Mouse (Mus musculus) embryonic fibroblast, embryonic 13.5 days (primary cell): ENCODE measurements around the gene Ntrk3. TPM values are rescaled to one million over a fixed set of nuclear protein-coding genes. Genes with fewer than 3 reads are reported as not detected.

Source experiments
- H3K27ac ChIP-seq: 2 replicates; pipeline ENCODE4 v1.5.1; 2012; ENCODE audit warnings: low read length, control low read depth, inconsistent platforms; ENCODE audit not compliant: insufficient read depth
- H3K4me1 ChIP-seq: 2 replicates; pipeline ENCODE4 v1.6.1; 2011; ENCODE audit warnings: low read length; ENCODE audit not compliant: control insufficient read depth, insufficient read depth
- H3K4me3 ChIP-seq: 2 replicates; pipeline ENCODE4 v1.5.1; 2011; ENCODE audit warnings: mild to moderate bottlenecking, control low read depth, low read length; ENCODE audit not compliant: insufficient read depth
- CTCF ChIP-seq: IDR thresholded peaks from 2 replicates; pipeline ENCODE4 v1.5.1; 2011; ENCODE audit warnings: mild to moderate bottlenecking, control low read depth, low read length, moderate library complexity, borderline replicate concordance; ENCODE audit not compliant: insufficient read depth
- POLR2A ChIP-seq: IDR thresholded peaks from 2 replicates; pipeline ENCODE4 v1.6.1; 2011; ENCODE audit warnings: low read depth, mild to moderate bottlenecking, control low read depth, low read length, moderate library complexity
- polyA plus RNA-seq: library from polyadenylated mRNA; stranded (reverse); fragments of >200 nt; gene quantifications from 2 replicates; pipeline ENCODE4 v1.2.4, GENCODE M21; 2011; ENCODE audit warnings: low read depth; ENCODE audit not compliant: missing spikeins, insufficient read length

Ntrk3 gene
- polyA plus RNA-seq, 1 experiment = 6.0 TPM

DNA sequence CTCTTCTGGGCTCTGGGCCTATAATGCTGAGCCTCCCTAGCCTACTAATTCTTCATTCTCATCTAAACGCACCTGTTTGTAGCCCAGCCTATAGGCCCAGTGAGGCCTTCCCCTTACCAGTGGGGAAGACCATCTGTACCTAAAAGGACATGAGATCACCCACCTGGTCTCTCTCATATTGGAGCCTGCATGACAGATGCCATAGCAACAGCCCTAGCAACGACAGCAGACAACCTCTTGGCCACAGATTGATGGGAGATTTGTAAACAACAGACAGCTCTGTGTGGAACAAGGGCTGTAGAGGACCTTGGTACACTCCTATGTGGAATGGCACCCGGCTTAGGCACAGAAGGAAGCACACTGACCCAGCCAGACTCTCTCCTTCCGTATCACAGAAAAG lies 195.3 kb downstream of the Ntrk3 start:
- TF ChIP-seq CTCF = no peak
- TF ChIP-seq POLR2A = no peak
- Histone ChIP-seq H3K4me3 (no peak overlapping the region), H3K27ac (no peak overlapping the region), H3K4me1 (no peaks in the 10 kb centered on the region)

DNA sequence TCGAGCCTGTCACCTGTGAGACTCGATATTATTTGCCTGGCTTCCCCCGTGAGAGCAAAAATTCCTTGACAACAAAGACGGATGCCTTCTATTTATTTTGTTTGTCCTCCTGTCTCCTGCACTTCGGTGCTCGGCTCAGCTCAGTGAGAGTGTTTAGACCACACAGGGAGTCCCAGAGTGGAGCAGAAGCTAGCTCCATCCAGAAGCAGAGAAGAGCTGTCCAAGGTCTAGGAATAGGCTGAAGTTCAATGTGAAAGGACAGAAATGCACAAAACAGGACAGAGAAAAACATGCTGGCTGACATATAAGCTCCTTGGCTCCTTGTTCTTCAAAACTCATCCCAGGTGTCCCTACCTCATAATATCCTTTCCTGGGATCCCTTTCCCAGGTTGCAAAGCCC lies 207.5 kb downstream of the Ntrk3 start:
- no peak for TF ChIP-seq CTCF
- TF ChIP-seq POLR2A = no peak
- no peaks in the 10 kb centered on the region for H3K4me1 ChIP-seq
- H3K27ac ChIP-seq = no peak overlapping the region

DNA sequence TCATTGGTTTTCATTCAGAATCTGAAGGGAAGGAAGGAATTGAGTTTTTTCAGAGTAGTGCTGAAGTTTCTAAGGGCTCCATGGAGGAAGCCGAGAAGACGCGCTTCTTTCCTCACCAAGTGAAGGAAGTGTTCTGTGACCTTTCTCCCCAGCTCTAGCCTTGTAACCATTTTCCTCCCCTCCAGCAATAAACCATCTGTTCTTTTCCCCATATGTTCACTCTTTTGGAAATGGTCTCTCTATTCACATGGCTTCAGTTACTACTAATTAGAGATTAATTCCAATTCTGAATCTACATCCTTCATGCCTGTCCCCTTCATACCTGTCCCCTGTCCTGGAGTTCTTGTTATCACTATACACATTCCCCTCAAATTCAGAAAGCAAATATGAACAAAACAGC lies 209.8 kb downstream of the Ntrk3 start:
- no peak for TF ChIP-seq POLR2A
- TF ChIP-seq CTCF = no peak
- no peak overlapping the region for H3K4me3 ChIP-seq
- H3K27ac ChIP-seq = no peak overlapping the region
- no peaks in the 10 kb centered on the region for H3K4me1 ChIP-seq

More for the DNA sequence above, 207.5 kb downstream of the Ntrk3 start:
- H3K4me3 ChIP-seq = no peak overlapping the region

DNA sequence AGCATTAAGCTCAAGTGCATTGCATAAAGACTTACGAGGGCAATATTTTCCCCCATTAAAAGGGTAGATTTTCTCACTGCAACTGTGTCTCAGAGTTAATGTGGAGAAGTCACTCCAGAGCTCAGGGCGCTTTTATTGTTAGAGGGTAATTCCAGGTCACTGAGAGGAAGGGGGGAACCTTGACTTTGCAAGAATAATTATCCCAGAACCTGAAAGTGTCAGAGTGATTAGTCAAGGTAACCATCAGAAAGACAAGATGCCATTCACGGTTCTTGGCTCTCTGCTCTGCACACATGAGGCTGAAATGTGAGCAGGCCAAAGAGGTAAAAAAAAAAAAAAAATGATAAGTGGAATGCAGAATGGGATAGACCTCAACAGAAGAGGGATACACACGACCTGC lies 210.2 kb downstream of the Ntrk3 start:
- TF ChIP-seq CTCF (no peak), POLR2A (no peak)
- no peak overlapping the region for H3K4me3 ChIP-seq
- no peaks in the 10 kb centered on the region for H3K4me1 ChIP-seq
- no peak overlapping the region for H3K27ac ChIP-seq

- H3K4me3 ChIP-seq = no peak overlapping the region
- TF ChIP-seq CTCF = no peak
- TF ChIP-seq POLR2A = no peak
- no peaks in the 10 kb centered on the region for H3K4me1 ChIP-seq
- no peak overlapping the region for H3K27ac ChIP-seq
Observed at GRCm38 (mm10) chr7:78520243-78520927, 217.4 kb downstream of the Ntrk3 start.

GRCm38 (mm10) chr7:78519689-78520088 lies 218.1 kb downstream of the Ntrk3 start:
- TF ChIP-seq CTCF (no peak), POLR2A (no peak)
- H3K4me3 ChIP-seq = no peak overlapping the region
- no peak overlapping the region for H3K27ac ChIP-seq
- no peaks in the 10 kb centered on the region for H3K4me1 ChIP-seq

- TF ChIP-seq POLR2A (no peak), CTCF (no peak)
- no peaks in the 10 kb centered on the region for H3K4me1 ChIP-seq
- H3K27ac ChIP-seq = no peak overlapping the region
- no peak overlapping the region for H3K4me3 ChIP-seq
Observed at GRCm38 (mm10) chr7:78518760-78519363, 218.9 kb downstream of the Ntrk3 start.

DNA sequence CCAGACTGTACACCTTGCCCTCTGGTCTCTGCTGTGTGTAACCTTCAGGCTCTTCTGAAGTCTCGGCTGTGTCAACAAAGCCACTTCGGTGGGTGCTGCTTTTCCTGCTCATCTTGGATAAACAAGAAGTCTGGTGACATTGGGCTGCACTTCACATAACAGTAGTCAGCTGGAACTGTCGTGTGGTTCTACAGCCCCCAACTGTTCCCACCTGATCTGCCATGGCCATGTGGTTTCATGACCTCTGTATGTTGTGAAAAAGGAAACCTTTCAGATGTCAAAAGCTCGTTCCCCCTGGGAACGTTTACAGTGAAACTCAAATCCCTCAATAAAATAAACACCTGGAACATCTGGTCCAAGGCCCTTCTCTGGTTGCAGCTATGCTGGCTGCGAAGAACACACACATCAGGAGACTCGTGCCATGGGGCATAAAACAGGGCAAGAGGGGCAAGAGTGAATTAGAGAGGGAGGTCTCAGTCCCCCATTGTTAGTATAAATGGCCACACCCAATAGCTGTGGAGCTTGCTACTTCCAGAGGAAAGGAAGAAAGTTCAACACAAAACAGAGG lies 222.7 kb downstream of the Ntrk3 start:
- H3K4me3 ChIP-seq = no peak overlapping the region
- no peaks in the 10 kb centered on the region for H3K4me1 ChIP-seq
- TF ChIP-seq CTCF (no peak), POLR2A (no peak)
- H3K27ac ChIP-seq = no peak overlapping the region

DNA sequence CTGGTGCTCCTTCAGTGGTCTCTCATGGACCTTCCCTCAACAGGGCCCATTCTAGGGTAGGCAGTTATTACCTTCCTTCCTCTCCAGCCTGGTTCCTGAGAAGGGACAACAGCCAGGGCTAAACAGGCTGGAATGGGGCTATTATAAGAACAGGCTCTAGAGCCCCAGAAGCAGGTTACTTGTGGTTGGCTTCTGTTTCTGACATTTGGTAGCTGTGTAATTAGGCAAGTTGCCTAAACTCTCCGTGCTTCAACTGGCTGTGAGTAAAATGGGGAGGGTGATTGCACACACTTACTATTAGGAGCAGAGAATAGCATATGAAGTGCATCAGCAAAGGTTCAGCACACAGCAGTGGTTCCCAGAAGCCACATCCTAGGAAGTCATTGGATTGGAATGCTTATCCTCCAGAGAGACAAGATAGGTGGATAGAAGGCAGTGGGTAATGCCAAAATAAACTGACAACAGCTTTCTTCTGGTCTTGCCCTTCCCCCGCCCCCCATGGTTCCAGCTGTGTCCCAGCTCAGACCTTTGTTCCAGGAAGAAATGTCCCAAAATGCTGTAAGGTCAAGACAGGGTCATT lies 230.7 kb downstream of the Ntrk3 start:
- H3K27ac ChIP-seq = no peak overlapping the region
- H3K4me1 ChIP-seq = no peaks in the 10 kb centered on the region
- TF ChIP-seq POLR2A = no peak
- no peak overlapping the region for H3K4me3 ChIP-seq

- H3K4me3 ChIP-seq = no peak overlapping the region
- TF ChIP-seq CTCF = no peak
- no peak for TF ChIP-seq POLR2A
- H3K27ac ChIP-seq = no peak overlapping the region
- no peaks in the 10 kb centered on the region for H3K4me1 ChIP-seq
Observed at GRCm38 (mm10) chr7:78500863-78501262, 236.9 kb downstream of the Ntrk3 start.
